Mouse (Mus musculus) heart, adult 8-10 months (tissue): ENCODE measurements at regions not wholly inside any gene's neighbourhood (a gene's known extent, or its start where the extent isn't known, plus 50 kb on each side); places are given as distances from the start of the nearest gene placed in this dataset.

Source experiments
- DNase-seq: peaks from one replicate; pipeline ENCODE4 v3.0.0; 2022; ENCODE audit warnings: low spot score

DNA sequence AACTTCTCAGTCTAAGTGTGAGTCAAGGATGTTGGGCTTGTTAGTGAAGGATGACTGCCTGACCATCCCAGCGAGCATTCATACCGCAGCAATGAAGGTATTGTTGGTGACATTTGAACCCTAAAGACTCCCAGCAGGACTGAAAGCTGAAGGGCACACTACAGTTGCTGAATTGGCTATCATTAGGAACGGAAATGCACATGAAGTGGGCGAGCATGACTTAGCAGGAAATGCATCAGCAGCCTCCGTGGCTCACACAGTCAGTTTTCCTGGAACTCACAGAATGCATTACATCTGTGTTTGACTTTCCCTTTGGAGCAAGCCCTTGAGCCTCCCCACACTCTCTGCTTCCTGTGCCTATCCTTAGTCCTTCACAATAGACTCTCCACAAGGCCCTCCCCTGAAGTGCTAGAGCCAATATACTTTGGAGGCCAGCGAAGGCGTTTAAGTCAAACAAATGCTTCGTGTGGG is 63.9 kb downstream of the Tmco5 start:
- DNase-seq, result peak; percentile 36

DNA sequence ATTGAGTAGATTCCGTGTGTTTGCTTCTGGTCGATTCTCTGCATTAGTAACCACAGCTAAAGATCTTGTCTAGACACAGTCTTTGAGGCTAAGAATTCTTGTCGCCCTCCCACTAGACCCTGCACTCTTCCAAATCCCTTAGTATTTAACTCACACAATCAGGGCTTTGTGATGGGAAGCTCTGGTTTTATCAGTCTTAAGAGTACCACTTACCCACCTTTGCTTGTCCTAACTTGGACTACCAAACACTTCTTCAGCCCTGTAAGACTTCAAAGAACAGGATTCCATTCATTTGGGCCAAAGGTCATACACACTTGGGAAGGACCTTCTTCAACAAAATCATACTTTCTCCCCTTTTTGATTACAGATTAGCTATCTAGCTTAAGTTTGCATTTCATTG is 70.0 kb downstream of the Tmco5 start:
- DNase-seq, result no peak

DNA sequence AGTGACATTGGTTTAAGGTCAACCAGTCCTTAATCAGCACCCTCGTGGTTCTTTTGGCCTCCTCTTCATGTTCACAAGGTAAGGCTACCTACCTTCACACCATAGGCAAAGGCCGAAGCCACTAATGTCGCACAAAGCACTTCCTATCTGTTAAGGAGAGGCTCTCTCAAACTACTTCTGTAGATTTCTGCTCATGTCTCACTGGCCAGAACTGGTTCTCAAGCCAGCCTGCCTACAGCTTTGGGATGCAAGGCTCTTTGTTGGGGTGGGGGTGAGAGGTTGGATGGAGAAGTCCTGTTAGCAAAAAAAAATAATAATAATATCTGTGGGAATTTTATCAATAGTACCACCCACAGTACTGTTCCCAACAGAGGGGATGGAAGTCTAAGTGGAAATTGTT is 71.2 kb downstream of the Tmco5 start:
- no peak for DNase-seq

DNA sequence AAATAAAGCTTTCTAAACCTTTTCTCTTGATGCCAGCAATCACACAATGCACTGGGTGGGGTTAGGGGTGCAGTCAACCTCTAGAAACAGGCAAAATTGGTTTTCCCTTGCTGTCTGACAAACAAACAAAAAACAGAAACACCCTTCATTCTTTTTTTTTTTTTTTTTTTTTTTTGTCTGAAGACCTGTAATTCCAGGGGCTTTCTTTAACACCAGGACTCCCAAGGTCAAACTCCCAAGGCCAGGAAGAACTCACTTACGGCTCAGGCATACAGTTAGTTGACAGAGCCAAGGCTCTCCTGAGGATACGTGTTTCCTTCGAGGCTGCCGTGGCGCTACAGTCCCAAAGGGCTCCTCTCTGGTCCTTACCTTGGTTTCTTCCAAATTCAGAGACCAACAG is 71.7 kb downstream of the Tmco5 start:
- DNase-seq, result no peak

DNA sequence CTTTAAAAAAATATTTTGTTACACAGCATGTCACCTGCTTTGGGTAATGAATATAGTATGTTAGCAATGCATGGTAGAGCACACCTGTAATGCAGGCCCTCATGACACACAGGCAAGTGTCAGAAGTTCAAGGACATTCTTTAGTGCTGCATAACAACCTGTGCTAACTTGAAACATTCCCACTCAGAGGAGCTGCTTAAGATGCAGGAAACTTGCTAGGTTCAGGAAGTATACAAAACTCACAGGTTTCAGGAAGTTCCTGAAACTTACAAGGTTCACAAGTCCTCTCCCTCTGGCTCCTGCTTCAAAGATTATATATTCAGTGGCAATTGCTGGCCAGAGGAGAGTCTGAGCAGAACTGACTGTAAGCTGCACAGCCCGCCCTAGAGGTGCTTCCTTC is 73.0 kb downstream of the Tmco5 start:
- no peak for DNase-seq

DNA sequence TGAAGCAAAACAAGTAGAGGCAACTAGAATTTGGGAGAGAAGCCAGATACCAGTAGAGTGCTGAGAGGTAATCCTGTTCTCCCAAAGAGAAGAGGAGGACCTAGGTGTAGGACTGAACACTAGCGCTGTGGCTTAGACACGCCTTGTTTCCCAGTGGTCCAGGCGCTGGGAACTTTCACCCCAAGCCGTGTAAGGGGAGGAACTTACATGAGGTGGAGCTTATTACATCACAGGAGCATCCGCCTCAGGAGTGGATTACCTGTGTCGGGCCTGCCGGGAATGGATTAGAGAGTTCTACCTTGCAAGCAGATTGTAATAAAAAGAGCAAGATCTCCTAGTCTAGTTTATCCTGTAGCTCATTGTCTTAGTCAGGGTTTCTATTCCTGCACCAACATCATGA is 75.8 kb downstream of the Tmco5 start:
- DNase-seq, result no peak

DNA sequence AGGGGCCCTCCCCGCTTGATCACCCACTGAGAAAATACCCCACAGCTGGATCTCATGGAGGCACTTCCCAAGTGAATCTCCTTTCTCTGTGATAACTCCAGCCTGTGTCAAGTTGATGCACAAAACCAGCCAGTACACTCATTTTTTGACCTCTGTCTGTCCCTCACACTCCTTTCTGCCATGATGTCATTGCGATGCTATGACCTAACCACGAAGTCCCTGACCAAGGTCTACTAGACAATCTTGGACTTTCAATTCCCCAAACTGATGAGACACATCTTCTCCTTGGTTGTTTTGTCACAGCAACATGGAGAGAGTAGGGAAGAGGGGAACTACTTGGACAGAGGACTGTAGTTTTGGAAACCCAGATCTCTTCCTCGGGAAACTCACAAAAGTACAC is 76.4 kb downstream of the Tmco5 start:
- no peak for DNase-seq

DNA sequence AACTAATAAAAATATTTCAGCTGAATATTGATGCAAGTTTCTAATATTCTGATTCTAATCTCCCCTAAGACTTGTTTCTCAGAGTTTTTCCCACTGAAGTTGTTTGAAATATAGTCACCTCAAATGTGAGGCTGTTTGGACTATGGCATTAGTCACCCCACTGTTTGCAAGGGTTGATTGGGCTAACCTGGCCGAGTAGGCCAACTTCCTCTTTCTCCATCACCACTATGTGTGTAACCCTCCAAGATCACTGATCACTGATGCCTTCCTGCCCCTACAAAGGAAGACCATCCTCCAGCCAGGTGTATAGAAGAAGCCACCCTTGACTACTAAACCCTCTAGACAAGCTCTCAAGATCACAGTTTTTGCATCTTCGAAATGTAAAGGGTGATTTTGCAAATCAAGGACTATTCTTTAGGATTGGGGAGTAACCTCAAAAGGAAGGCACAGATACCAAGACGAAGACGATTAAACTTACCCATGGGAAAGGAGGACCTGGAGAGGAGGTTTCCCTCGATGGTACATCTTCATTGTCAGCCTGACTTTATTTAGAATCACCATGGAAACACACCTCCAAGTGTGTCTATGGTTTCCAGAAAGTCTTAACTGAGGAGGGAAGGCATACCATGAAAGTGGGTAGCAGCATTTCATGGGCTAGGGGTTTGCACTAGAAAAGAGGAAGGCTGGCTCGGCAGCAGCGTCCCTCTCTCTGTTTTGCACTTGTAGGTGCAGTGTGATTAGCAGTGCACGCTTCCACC is 84.8 kb downstream of the Tmco5 start:
- no peak for DNase-seq

DNA sequence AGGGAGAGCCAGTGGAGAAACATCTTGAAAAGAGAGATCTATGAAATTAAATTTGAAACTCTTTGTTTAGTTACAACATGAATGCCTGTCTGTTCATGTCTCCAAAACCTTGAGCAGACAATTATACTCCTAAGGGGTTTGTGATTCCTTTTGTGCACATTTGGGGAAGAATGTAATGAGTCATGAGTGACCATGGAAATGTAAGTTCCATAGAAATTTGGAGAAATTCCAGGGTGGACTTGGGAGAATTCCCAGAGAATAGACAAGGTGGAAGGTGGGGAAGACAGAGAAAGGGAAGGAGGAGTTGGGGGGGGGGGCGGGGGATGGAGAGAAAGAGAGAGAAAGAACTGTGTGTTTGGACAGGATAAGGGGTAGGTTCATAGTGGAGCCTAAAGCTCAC is 87.8 kb downstream of the Tmco5 start:
- DNase-seq, result no peak

DNA sequence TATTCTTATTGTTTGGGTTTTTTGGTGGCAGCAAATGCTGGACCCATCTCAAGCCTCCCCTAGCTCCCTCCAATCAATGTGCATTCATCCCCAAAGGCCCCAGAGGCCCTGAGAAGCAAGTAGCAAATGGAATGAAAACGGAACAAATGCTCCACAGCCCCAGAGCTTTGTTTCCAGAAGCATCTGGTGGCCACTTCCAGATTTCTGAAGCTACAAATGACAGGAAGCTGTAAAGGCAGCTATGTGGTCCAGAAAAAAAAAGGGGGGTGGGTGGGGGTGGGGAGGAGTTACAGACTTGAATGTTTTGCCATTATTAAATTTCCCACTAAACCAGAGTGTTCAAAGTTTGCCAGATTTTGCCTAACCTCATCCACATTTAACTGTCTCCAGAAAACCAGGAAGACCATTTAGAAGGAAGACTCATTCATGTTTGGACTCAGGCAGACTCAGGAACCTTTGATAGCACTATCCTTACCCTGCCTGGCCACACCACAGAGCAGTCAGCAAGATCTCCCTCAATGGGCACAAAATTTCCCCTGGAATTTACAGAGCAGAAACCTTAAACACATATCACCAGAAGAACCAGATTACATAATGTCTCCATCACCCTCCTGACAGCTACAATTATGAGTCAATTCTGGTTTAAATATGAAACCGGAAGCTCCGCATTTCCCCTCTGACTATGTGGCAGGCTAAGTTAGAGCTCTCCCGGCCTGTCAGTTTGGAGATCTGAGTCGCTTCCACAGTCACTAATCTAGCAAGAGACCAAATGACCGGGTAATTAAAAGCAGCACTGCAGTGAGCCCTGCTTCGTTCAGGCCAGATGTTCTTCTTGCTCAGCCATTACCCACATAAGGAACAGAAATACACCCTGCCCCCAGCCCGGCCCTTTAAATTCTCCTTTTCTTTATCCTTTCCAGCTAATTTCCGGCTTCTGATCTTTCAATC is 93.4 kb downstream of the Tmco5 start:
- DNase-seq, result peak; percentile 71

DNA sequence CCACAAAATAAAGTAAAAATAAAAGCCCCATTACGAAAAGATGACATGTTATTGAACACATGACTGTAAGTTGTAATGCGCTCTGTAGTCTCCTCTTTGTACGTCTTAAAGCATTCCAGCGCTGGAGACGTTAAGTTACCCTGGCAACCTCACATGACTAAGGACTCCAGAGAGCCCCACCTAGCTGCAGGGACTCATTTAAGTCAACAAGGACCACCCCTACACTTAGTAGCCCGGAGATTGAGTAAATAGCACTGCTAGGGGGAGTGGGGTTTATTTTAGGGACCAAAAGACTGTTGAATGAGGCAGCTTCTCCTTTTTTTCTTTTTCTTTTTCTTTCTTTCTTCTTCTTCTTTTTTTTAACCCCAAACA is 94.1 kb downstream of the Tmco5 start:
- peak; percentile 29 for DNase-seq

DNA sequence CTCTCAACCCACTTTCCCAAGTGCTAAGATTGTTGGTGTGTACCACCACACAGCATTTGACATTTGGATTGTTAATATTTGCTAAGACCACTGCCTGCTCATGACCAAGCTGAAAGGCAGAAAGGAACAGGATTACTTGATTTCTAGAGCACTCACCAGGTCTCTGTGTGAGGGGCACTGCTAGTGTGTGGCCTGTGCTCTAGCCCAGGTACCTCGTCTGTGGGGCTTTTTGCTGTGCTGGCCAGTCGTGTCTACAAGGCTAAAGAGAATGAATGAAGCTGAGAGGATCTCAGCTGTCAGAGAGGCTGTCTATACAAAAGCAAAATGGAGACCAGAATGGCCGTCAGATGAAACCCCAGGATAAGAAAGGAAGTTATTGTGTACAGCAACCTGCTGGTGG is 95.0 kb downstream of the Tmco5 start:
- DNase-seq, result no peak

DNA sequence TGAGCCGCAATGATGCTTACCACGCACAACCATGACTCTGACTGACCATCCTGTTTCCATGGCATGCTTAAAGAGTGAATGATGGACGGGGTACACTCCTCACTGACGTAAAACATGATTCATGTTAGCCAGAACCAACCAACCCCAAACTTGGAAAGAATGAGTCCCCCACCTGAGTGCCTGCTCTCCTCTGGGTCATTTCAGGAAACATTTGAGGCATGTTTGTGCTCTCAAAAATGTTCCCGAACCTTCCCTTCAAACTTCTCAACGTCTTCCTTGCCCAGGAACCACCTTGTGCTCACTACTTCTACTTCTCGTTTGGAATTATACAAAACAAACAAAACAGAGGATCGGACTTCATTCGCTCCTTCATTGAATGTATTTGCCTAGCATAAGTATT is 95.7 kb downstream of the Tmco5 start:
- no peak for DNase-seq

DNA sequence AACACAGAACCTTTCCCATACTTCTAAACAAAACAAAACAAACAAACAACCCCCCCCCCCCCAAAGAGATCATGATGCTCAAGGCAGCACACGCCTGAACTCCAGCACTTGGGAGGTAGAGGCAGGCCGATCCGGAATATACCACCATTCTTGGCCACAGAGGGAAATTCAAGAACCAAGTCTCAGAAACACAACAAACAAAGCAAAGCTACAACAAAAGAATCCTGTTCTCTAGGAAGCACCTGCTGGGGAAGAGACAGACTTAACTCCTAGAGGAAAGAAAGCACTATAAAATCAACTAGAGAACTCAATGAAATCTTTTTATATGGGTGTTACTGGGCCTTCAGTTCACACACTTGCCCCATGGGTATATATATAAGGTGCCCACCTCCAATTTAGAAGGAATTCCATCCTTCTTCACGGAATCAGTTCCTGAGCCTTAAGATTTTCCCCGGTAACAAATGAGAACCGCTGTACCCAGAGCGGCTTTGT is 96.1 kb downstream of the Tmco5 start:
- DNase-seq, result no peak

DNA sequence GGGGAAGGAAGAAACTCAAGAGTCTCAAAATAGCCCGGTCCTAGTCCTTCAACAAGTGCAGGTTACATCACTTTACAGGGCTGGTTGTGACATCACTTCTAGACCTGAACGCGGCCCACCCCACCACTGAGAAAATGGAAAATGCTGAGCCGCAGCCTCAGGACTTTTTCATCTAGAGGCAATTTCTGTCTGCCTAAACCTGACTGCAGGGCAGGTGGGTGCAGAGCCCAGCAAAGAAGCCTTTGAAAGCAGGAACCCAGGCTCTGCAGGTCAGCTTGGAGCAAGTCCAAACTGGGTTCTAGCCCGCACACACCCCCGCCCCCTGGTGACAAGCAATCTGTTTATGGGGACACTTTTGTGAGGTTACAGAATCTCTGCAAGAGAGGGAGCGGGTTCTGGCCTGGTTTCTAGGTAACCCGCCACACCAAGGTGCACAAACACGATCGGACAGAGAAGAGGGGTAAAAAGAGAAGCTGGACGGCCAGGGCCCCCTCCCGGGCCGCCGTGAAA is 96.7 kb downstream of the Tmco5 start:
- DNase-seq, result no peak

DNA sequence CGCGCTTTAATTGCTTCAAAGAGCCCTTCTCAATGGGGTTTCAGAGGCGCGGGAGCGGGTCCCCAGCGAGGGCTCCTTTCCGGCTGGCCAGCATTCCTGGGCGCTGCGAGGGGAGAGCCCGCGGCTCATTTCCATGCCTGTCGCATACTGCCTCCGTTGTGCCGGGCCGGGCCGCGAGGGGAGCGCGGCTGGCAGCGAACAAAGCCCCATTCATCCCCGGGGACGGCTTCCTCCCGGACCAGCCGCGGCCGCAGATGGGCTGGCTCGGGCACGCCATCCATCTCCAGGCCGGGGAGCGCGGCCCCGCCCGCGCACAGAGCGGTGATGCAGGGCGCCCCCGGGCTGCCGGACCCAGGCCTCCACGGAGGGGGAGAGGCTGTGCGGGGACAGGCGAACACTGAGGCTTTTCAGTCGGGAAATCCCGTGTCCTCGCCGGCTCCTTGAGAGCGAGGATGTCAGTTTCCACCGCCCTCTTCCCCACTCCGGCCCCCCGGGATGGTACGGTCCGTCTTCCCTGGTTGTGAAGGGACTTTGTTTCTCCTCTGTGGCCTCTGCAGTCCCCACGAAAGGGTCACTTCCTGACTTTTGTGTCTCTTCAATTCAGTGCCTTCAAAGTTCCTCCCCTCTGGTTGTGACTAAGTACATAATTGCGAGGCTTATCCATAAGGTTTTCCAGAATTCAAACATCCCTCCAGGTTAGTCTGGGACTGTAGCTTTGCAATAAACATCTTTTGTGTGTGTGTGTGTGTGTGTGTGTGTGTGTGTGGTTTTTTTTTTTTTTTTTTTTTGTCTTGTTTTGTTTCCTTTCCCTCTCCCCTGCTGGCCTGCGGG is 97.3 kb downstream of the Tmco5 start:
- DNase-seq, result peak; percentile 79

DNA sequence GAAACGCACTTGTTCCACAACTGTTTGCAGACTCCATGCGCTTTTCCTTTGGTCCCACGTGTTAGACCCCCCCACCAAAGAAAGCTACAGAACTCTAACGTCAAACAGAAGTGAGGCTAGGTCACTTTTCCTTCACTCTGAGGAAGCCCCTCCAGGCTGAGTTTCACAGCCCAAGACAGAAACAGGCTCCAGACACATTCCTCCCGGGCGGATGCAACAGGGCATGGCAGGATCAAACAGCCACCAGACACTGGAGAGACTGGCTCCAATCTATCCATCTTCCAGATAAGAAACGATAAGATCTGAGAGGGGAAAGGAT is 97.9 kb downstream of the Tmco5 start:
- DNase-seq, result peak; percentile 26

DNA sequence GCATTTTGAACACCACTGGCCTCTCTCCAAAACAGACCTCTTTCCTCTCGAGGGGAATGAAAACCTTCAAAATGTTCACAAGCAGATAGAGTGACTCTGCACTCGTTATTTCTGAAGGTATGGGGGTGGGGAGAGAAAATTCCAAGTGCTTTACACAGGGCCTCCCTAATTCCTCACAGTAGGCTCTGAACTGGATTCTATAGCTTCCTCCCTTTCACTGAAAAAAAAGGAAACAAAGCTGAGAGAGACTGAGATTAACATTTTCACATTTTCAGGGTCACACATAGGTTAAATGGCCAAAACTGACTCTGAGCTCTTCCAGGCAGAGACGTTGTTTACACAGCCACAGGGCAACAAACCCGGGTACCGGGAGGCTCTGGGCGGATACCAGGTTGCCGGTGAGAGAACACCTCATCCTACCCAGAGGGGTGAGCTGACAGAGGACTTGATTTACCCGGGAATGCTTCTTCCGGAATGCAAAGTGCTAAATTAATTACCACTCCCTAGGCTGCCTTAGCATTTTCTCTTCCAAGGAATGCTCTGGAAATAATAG is 98.5 kb downstream of the Tmco5 start:
- peak; percentile 38 for DNase-seq

DNA sequence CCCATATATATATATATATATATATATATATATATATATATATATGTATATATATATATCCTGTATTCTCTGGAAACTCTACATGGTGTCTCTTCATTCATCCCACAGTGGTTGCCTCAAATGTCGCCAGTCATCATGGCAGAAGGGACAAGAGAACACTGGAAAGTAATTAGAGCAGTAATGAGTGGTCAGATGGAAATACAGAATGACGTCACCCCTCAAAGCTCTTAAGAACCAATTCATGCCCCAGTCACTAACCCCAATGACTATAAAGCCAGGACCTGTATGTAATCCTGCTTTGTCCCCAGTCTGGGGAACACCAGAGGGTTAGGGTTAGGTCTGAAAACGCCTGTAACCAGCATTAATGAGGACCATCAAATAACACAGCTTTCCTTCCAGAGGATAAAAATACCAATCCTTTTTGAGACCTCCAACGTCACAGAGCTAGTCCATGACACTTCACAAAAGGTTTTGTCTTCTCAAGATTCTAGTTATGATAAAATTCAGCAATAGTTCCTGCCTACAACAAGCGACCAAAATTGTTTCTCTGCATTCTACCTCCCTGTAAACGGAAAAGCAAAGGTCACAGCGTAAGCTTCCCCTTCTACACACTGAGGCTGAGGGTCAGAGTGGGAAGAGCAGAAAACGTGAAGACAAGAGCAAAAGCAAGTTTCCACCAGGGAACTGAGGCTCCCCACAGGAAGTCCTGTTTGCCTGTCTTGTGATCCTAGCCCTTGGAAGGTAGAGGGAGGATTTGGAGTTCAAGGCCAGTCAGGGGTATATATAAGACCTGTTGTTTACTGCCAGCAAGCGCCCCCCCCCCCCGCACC is 99.5 kb downstream of the Tmco5 start:
- DNase-seq, result no peak

DNA sequence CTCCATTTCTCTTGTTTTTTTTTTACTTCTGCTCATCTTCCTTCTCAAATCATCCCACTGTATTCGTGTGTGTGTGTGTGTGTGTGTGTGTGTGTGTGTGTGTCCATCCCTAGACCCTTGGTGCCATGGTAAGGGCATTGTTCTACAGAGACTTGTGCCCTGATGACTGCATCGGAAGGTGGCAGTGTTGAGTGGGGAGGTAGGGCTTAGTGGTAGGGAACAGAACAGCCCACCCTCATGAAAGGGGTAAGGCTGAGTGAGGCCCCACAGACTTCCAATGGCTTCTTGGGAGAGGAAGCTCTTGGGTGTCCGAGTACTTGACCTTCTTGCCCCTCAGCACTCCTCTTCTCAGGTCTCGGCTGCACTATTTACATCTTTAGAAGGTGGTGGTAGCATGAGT is 100.3 kb downstream of the Tmco5 start:
- no peak for DNase-seq
